Mouse (Mus musculus): ENCODE data around the gene Gm17555.

DNA sequence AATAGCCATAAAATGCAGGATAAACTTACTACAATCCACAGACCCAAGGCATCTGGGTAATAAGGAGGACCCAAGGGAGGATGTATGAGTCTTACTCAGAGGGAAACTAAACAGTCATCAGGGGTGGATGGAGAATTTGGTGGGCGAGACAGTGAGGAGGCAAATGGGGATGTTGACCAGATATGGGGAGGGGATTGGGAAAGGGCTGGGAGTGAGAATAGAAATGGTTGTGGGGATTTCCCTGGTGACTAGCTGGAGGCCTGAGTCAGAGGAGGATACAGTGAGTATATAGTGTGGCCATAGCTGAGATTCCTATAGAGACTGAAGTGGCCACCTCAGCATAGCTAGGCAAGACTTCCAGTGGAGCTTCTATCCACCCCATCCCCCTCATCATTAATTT is 16.8 kb downstream of the Gm17555 start:
- no peak for TF ChIP-seq CTCF (conservative IDR thresholded peaks at IDR 0.05 in 1 of 2, IDR thresholded peaks at IDR 0.05 in 1 of 2; ENCODE audit: low read depth in 2 of 2, low read length in 2 of 2)
- TF ChIP-seq MAX (IDR thresholded peaks at IDR 0.05; ENCODE audit: low read length) = no peak
- no peak for TF ChIP-seq NELFE (IDR thresholded peaks at IDR 0.05; ENCODE audit: low read depth, low read length)
- TF ChIP-seq GABPA (IDR thresholded peaks at IDR 0.05; ENCODE audit: insufficient replicate concordance, low read depth, low read length) = no peak
- TF ChIP-seq POLR2A (IDR thresholded peaks at IDR 0.05; ENCODE audit: low read depth, low read length) = no peak
- TF ChIP-seq JUND (conservative IDR thresholded peaks at IDR 0.05; ENCODE audit: low read depth, low read length) = no peak
- TF ChIP-seq MEF2A (IDR thresholded peaks at IDR 0.05; ENCODE audit: borderline replicate concordance, low read depth, low read length) = no peak
- no peak for TF ChIP-seq RAD21 (IDR thresholded peaks at IDR 0.05; ENCODE audit: low read depth, low read length)
- TF ChIP-seq USF1 (IDR thresholded peaks at IDR 0.05; ENCODE audit: low read depth, low read length) = no peak
- no peak for TF ChIP-seq RCOR1 (conservative IDR thresholded peaks at IDR 0.05; ENCODE audit: low read depth, low read length)
